Mouse (Mus musculus) G1E-ER4 (cell line): ENCODE measurements around the gene Dsp. TPM values are rescaled to one million over a fixed set of nuclear protein-coding genes. Genes with fewer than 3 reads are reported as not detected.

Experiments used
- GATA1 ChIP-seq: IDR thresholded peaks from one replicate; pipeline ENCODE4 v1.8.0; 2012; ENCODE audit warnings: low read length, inconsistent platforms
- polyA plus RNA-seq: library from polyadenylated mRNA; stranded (reverse); fragments of >175 nt; gene quantifications from 2 replicates; pipeline ENCODE4 v1.2.3, GENCODE M21; 2012

The Dsp gene
- polyA plus RNA-seq, 1 experiment = not detected

- TF ChIP-seq GATA1 = no peak
These were observed 4.4 kb downstream of the Dsp start for GRCm38 (mm10) chr13:38155523-38155922.

GRCm38 (mm10) chr13:38157635-38158034, 6.5 kb downstream of the Dsp start:
- no peak for TF ChIP-seq GATA1

GRCm38 (mm10) chr13:38162002-38162401, 10.9 kb downstream of the Dsp start:
- TF ChIP-seq GATA1 = no peak

GRCm38 (mm10) chr13:38162668-38163067, 11.6 kb downstream of the Dsp start:
- no peak for TF ChIP-seq GATA1

GRCm38 (mm10) chr13:38164932-38165331, 13.8 kb downstream of the Dsp start:
- no peak for TF ChIP-seq GATA1

- no peak for TF ChIP-seq GATA1
These were observed 16.0 kb downstream of the Dsp start for GRCm38 (mm10) chr13:38167056-38167455.

GRCm38 (mm10) chr13:38170707-38171144, 19.6 kb downstream of the Dsp start:
- TF ChIP-seq GATA1 = no peak

- TF ChIP-seq GATA1 = no peak
These were observed 42.3 kb downstream of the Dsp start for GRCm38 (mm10) chr13:38193406-38193805.

GRCm38 (mm10) chr13:38201413-38201812, 50.3 kb downstream of the Dsp start:
- no peak for TF ChIP-seq GATA1

- TF ChIP-seq GATA1 = no peak
These were observed 53.1 kb downstream of the Dsp start for GRCm38 (mm10) chr13:38204171-38204570.

- no peak for TF ChIP-seq GATA1
These were observed 53.8 kb downstream of the Dsp start, which contains the start of gene Snrnp48 for GRCm38 (mm10) chr13:38204702-38205482. TSS of gene Snrnp48 (plus strand) at chr13:38204938.

- no peak for TF ChIP-seq GATA1
These were observed 60.0 kb downstream of the Dsp start for GRCm38 (mm10) chr13:38211122-38211521.

- TF ChIP-seq GATA1 = no peak
These were observed 67.6 kb downstream of the Dsp start for GRCm38 (mm10) chr13:38218686-38219085.

GRCm38 (mm10) chr13:38220331-38220730, 69.2 kb downstream of the Dsp start:
- TF ChIP-seq GATA1 = no peak

GRCm38 (mm10) chr13:38230177-38230821, 79.2 kb downstream of the Dsp start:
- TF ChIP-seq GATA1 = no peak

GRCm38 (mm10) chr13:38232411-38232810, 81.3 kb downstream of the Dsp start:
- TF ChIP-seq GATA1 = no peak

- no peak for TF ChIP-seq GATA1
These were observed 81.9 kb downstream of the Dsp start for GRCm38 (mm10) chr13:38232856-38233625.
